Mouse (Mus musculus): Measurements from ENCODE around the gene Prdm2.

Gene Prdm2

DNA sequence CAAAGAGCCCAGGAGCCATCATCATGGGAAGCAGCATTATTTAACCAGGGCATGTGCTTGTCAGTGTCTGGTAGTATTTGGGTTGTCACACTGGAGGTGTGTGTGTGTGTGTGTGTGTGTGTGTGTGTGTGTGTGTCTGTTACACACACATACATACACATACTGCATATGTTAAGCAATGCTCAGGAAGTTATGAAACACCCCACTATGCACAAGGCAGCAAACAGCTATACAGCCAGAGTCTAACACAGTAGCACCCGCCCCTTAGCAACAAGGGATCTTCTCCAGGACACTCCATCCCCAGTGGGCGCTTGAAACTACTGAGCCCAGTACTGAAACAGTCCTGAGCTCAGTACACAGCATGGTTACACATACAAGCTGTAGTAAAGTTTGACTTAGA, 100.4 kb downstream of the Prdm2 start:
- in situ Hi-C loops (cut with MboI; ENCODE audit: low sequenced_read_pairs): loop anchor here (10.0 kb wide), 1 partner anchor 122 kb away; no protein-coding TSS in a partner anchor

DNA sequence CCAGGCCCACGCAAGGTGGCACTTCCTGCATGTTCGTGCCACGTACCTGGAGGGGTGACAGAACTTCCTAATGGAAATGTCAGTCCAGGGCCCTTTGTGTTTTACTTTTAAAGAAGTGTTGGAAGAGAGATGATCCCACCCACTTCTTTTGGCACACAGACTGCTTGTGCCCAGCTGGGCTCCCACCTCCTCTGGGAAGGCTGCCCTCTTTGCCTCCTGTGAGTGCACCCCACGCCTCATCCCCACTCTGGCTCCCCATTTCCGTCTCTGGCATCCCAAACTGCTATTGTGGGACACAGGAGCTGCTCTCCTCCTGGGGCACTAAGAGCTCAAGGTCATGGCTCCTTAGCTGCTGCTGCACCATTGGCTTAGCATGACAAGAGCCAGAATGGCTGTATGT, 100.9 kb downstream of the Prdm2 start:
- in situ Hi-C loops (cut with MboI; ENCODE audit: low sequenced_read_pairs): loop anchor here (10.0 kb wide), 1 partner anchor 123 kb away; no protein-coding TSS in a partner anchor

DNA sequence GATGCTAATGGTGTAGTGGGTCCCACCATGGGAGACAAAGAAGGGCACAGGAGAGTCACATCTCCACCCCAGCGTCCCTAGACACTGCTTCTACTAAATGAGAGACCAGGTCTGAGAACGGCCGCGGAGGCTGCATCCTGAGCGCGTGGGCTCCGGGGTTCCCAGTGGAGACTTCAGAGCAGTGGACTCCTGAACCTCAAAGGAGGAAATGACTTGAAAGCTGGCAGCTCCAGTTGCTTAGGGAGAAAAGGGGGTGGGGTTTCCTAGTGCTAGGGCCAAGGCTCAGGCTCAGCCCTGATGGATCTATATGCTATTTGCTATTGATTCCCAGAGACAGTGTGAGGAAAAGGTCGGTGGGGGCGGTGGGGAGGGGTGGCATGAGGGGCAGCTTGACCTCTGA, 104.2 kb downstream of the Prdm2 start:
- in situ Hi-C loops (cut with MboI; ENCODE audit: low sequenced_read_pairs): no loop called here

DNA sequence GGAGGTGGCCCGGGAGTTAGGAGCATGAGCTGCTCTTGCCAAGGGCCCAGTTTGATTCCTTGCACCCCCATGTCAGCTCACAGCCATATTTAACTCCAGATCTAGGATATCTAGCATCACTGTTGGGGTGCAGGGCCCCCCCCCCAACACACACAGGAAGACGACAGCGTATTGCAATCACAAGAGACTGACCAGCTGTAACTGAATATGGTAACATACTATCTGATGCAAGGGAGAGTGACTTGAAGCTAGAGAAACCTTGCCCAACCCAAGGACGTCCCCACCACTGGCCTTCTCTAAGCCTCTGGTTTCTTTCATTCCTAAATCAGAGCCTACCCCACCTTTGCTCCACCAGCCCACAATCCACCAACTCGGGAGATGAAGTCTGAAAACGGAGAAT, 105.8 kb downstream of the Prdm2 start:
- in situ Hi-C loops (cut with MboI; ENCODE audit: low sequenced_read_pairs): no loop called here

DNA sequence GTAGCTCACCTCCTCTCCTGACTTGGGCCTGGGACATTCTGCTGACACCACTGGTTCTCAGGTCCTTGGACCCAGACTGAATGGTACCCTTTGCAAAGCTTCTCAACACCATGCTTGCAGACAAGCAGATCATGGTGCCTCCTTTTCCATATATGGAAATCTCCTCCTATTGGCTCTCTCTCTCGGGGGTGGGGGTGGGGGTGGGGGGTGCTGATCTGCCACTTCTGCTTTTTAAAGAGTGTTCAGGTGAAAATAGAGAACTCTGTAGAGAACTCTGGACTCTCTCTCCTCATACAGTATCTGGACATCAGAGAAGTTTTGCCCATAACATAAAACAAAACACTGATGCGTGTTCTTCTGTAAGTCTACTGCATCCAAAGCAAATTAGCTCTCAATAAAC, 106.2 kb downstream of the Prdm2 start:
- in situ Hi-C loops (cut with MboI; ENCODE audit: low sequenced_read_pairs): no loop called here

DNA sequence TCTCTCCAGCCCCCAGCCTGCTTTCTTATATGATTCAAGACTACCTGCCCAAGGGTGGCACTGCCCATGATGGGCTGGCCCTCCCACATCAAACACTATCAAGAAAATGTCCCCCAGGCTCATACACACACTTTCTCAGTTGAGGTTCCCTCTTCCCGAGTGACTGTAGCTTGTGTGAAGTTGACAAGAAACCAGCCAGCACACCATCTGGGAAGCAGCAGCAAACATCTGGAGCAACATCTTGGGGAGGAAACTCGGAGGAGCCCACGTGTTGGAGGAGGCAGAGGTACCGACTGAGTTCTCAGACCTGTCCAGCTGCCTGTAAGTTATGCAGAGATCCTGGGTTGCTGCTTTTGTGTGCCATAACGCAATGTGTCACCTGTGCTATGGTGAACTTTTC, 108.1 kb downstream of the Prdm2 start:
- in situ Hi-C loops (cut with MboI; ENCODE audit: low sequenced_read_pairs): no loop called here

DNA sequence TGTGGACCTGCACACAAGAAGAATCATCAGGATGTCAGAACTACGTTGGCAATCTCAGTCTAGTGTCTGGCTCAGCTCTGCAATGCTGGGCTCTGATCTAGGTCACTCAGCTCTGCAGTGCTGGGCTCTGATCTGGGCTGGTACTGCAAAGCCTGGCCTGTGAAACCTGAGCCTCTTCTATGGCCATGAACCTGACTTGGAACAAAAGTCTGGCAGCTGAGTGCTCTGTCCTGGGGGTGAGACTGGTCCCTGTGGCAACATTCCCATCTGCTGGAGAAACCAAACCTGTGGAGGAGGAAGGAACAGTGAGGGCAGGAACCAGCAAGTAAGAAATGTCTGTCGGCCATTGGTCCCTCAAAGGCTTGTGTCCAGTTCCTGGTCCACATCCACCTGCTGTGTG, 109.0 kb downstream of the Prdm2 start:
- in situ Hi-C loops (cut with MboI; ENCODE audit: low sequenced_read_pairs): no loop called here

DNA sequence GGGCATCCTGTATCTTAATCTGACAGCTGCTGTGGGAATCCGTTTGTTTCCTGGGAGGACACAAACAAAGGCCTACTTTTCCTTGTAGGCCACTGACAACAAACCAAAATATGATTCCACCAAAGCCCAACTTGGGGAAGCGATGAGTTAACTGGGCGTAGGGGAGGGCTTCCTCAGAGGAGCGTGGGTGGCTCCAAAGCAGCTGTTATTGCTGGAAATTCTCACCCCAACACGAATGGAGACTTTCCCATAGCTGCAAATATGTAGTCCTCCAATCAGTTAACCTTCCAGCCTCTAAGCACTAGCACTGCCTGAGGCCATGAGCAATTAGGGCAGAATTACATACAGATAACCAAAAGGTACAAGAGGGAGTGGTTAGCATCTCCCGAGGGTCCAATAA, 112.6 kb downstream of the Prdm2 start:
- in situ Hi-C loops (cut with MboI; ENCODE audit: low sequenced_read_pairs): no loop called here

DNA sequence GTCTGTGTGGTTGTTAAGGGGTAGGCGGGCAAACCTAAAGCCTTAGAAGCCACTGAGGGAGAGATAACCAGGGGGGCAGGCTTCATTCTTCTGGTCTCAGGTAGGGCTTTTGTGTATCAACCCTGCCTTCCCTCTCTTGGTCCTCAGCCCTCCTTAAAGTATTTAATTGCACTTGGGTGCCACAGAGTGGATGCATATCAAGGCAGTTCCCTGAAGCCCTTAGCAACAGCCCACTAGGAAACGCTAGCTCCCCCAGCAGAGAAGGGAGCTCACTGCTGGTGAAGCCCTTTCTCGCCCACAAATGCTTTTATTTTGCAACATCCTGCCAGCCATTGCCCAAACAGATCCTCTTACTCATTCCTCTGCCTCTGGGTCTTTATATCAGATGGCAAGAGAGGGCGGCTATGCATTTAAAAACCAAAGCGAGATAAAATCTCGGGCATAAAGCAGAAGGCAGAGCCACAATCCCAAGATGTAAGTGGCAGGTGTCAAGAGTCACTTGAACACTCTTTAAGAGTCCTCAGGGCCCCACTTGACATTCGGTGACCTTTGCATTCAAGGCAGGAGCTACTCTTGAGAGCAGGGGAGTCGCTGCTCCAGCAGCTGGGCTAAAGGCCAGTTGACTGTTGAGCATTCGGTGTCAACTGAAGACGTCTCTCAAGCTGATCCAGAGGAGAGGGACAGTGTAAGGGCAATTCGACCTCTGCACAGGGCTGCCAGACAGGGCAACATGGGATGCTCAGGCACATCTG, 113.3 kb downstream of the Prdm2 start:
- in situ Hi-C loops (cut with MboI; ENCODE audit: low sequenced_read_pairs): no loop called here

DNA sequence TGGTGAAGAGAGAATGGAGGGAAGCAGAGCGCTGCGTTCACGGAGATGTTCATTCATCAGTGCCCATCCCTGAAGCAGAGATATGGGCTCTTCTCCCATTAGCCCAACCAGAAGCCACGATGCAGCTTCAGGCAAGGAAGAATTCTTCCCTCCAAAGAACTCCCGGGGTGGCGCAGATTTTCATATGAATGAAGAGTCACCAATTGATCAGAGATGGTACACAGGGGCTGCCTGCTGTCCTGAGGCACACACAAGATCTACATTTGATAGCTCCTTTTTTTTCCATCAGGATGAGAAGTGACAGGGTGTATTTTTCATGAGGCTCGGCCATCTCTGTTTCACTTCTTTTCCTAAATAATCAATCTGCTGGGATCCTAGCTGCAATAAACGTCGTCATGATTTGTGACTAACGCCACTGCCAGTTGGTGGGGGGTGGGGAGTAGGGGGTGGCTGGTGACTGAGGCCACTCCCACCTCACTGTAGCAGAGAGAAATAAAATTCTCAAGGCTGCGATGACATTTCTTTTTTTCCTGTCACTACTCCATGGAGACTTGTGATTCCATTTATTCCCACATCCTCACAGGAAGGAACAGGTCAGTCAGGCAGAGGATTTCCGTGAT, 120.6 kb downstream of the Prdm2 start:
- in situ Hi-C loops (cut with MboI; ENCODE audit: low sequenced_read_pairs): no loop called here

DNA sequence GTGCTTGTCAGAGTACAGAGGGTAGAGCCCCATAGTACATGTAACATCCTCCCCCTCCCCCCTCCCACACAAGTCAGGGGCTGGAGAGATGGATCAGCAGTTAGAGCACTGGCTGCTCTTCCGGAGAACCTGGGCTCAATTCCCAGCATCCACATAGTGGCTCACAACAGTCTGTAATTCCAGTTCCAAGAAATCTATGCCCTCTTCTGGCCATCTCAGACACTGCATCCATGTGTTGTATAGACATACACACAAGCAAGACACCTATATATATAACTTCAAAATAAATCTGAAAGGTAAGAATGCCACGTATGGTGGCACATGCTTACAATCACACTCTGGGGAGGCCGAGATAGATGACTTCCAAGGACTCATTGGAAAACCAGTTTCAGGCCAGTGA, 122.2 kb downstream of the Prdm2 start:
- in situ Hi-C loops (cut with MboI; ENCODE audit: low sequenced_read_pairs): no loop called here

DNA sequence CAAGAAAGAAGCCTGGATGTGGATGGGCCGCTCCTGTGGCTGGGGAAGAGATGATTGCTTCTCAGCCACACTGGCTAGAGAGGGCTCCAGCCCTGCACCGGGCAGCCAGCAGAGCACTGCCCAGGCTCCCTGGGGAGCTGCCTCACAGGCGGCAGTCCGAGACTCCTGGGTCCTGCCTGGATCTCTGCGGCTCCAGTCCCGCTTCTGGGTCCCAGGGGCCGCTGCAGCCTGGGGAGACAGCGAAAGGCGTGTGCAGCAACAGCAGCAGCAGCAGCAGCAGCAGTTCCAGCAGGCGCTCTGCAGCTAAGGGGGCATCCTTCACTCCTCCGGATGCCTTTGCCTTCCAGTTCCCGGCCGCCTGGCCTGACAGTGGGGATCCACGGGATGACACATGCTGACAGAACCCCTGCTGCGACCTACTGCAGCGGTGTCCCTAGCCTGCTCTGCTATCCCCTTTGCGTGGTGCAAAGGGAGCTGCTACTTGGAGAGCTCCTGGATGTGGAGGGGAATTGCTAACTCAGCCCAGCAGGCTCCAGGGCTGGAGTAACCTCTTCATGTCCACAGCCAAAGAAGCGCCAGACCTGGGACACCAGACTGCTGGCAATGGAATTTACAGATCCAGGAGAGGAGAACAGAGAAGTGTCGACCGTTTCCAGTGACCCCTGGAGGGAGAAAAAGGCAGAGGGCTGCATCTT, 138.6 kb downstream of the Prdm2 start:
- in situ Hi-C loops (cut with MboI; ENCODE audit: low sequenced_read_pairs): no loop called here

DNA sequence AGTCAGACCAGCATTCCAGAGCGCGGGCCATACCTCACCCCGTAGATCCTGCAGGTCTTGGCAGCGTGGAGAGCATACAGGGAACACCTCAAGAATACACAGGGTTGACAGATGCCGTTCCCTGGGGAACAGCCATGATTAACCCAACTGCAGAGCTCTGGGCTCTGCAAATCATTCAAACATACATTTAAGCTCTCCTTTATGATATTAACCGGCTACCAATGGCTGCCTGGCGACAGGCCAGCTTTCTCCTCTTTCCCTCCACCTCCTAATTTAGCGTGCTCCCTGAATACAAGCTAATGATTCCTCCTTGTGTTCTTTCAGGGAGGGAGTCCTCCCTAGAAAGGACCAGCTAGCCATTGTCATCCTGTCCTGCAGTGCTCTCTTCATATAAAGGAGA, 141.0 kb downstream of the Prdm2 start:
- in situ Hi-C loops (cut with MboI; ENCODE audit: low sequenced_read_pairs): no loop called here

DNA sequence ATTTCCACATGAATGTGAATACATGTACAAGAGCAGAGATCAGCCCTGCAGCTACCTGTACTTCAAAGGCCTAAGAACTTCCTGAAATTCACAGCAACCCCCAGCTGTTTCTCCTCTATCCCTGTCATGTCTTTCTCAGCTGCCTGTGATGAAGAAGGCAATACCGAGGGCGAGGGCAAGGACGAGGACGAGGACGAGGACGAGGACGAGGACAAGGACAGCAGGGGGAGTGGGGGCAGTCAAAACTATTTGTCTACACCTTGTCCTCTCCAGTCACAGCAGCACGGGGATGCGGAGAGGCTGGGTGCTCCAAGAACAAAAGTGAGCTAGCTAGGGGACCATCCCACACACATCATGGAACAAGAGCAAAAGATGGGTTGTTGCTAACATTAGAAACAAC, 145.8 kb downstream of the Prdm2 start:
- in situ Hi-C loops (cut with MboI; ENCODE audit: low sequenced_read_pairs): no loop called here

DNA sequence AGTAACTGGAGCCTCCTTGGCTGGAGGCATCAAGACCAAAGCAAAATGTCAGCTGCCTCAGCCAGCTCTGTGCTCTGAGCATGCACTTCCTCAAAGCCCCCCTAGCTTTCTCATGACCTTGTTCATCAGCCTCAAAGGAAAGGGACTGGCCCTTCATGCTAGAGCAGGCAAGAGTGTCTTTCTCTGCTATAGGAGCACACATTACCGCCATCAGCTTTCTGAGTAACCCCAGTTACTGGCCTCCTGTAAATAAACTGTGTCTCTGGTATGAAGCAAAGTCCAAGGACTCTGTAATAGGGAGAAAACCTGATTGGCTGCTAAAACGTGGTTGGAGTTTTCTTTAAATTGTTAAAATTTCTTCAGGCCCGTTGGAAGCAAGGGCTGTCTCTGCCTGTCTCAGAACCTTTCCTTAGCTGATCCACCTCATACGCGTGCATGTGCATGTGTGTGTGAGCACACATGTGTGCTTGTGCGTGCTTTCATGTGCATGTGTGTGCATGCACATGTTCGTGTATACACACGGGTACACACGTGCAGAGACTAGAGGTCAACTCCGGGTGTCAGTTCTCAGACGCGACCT, 153.9 kb downstream of the Prdm2 start:
- in situ Hi-C loops (cut with MboI; ENCODE audit: low sequenced_read_pairs): no loop called here

Measured in CH12F3 (cell line).